Mouse (Mus musculus): ENCODE measurements around the gene Izumo4. TPM values are rescaled to one million over a fixed set of nuclear protein-coding genes. Genes with fewer than 3 reads are reported as not detected.

The Izumo4 gene
- polyA plus RNA-seq, 1 experiment from 2014 or later, result 7.9 TPM

- Histone ChIP-seq H3K27ac (ENCODE audit: low read depth) (peak overlapping the region; percentile 67), H3K36me3 (replicated peaks; ENCODE audit: insufficient read depth, low read length) (no peaks in the 10 kb centered on the region), H3K9me3 (ENCODE audit: low read length) (no peaks in the 10 kb centered on the region), H3K4me2 (ENCODE audit: low read depth, low read length) (peak overlapping the region; percentile 67), H3K4me3 (ENCODE audit: low read depth, low read length) (peak overlapping the region; percentile 18; the same call in 1 of the 2 replicates), H3K4me1 (ENCODE audit: insufficient read depth) (peaks cover 27% of the 10 kb centered on the region), H3K27me3 (ENCODE audit: insufficient read depth, low read length) (no peaks in the 10 kb centered on the region), H3K9ac (replicated peaks) (peak overlapping the region; percentile 23)
- DNase-seq (peak; percentile 53), ATAC-seq (peak; percentile 1; the same call in 1 of the 2 replicates)
- TF ChIP-seq CTCF (IDR thresholded peaks at IDR 0.05; ENCODE audit: low read depth) (peak; percentile 67), EP300 (IDR thresholded peaks at IDR 0.05; ENCODE audit: low read depth) (no peak)
- 3% methylated on average over 16 of the region's 16 CpGs for WGBS (ENCODE audit: insufficient replicate concordance)
Observed at GRCm38 (mm10) chr10:80751188-80751832, 49.3 kb downstream of the Izumo4 start.

GRCm38 (mm10) chr10:80752079-80752625 lies 50.2 kb downstream of the Izumo4 start:
- TF ChIP-seq CTCF (IDR thresholded peaks at IDR 0.05; ENCODE audit: low read depth) (no peak), EP300 (IDR thresholded peaks at IDR 0.05; ENCODE audit: low read depth) (no peak)
- H3K9ac ChIP-seq (replicated peaks), result peak overlapping the region; percentile 23; the same call in 1 of the 2 replicates
- no peaks in the 10 kb centered on the region for H3K27me3 ChIP-seq (ENCODE audit: insufficient read depth, low read length)
- 2% methylated on average over 6 of the region's 6 CpGs for WGBS (ENCODE audit: insufficient replicate concordance)
- H3K36me3 ChIP-seq (replicated peaks; ENCODE audit: insufficient read depth, low read length), result no peaks in the 10 kb centered on the region
- H3K4me2 ChIP-seq (ENCODE audit: low read depth, low read length), result peak overlapping the region; percentile 67
- peaks cover 36% of the 10 kb centered on the region for H3K4me1 ChIP-seq (ENCODE audit: insufficient read depth)
- H3K27ac ChIP-seq (ENCODE audit: low read depth), result peak overlapping the region; percentile 67
- DNase-seq (peak; percentile 92), ATAC-seq (peak; percentile 49)
- peak overlapping the region; percentile 18; the same call in 1 of the 2 replicates for H3K4me3 ChIP-seq (ENCODE audit: low read depth, low read length)
- no peaks in the 10 kb centered on the region for H3K9me3 ChIP-seq (ENCODE audit: low read length)

- TF ChIP-seq EP300 (IDR thresholded peaks at IDR 0.05; ENCODE audit: low read depth), result no peak
- no peak for TF ChIP-seq CTCF (IDR thresholded peaks at IDR 0.05; ENCODE audit: low read depth)
- DNase-seq (peak; percentile 99), ATAC-seq (peak; percentile 91)
- Histone ChIP-seq H3K4me1 (ENCODE audit: insufficient read depth) (peaks cover 54% of the 10 kb centered on the region), H3K27ac (ENCODE audit: low read depth) (peak within 1 kb of the TSS; percentile 91), H3K36me3 (replicated peaks; ENCODE audit: insufficient read depth, low read length) (no peaks in the 10 kb centered on the region), H3K9ac (replicated peaks) (peak within 1 kb of the TSS; percentile 98), H3K27me3 (ENCODE audit: insufficient read depth, low read length) (no peaks in the 10 kb centered on the region), H3K9me3 (ENCODE audit: low read length) (no peaks in the 10 kb centered on the region), H3K4me3 (ENCODE audit: low read depth, low read length) (peak within 1 kb of the TSS; percentile 99), H3K4me2 (ENCODE audit: low read depth, low read length) (peak within 1 kb of the TSS; percentile 91)
- WGBS (ENCODE audit: insufficient replicate concordance), result 2% methylated on average over 27 of the region's 57 CpGs
Observed at GRCm38 (mm10) chr10:80754594-80755290, 52.8 kb downstream of the Izumo4 start, which contains the start of gene Dot1l. TSS of gene Dot1l (plus strand) at chr10:80755206.

Other genes with a start within 250 kb of the Izumo4 start
- gene Onecut3, start 207.3 kb upstream of the Izumo4 start, polyA plus RNA-seq (2015; fragmentation: Nextera tagmentation; extraction: Ambion mirVana), result not detected in 2 replicates
- gene Atp8b3, start 163.1 kb upstream of the Izumo4 start, polyA plus RNA-seq (2015; fragmentation: Nextera tagmentation; extraction: Ambion mirVana), result not detected in 2 replicates
- gene Rexo1, start 140.6 kb upstream of the Izumo4 start, polyA plus RNA-seq (2015; fragmentation: Nextera tagmentation; extraction: Ambion mirVana), result 7.4 and 8.1 TPM in 2 replicates
- gene Klf16, start 124.9 kb upstream of the Izumo4 start, polyA plus RNA-seq (2015; fragmentation: Nextera tagmentation; extraction: Ambion mirVana), result 6.1 and 6.5 TPM in 2 replicates
- 50.2 and 59.3 TPM in 2 replicates for gene Abhd17a, start 111.8 kb upstream of the Izumo4 start, polyA plus RNA-seq (2015; fragmentation: Nextera tagmentation; extraction: Ambion mirVana)
- 27.5 and 29.2 TPM in 2 replicates for gene Scamp4, start 99.3 kb upstream of the Izumo4 start, polyA plus RNA-seq (2015; fragmentation: Nextera tagmentation; extraction: Ambion mirVana)
- 2.1 and 2.6 TPM in 2 replicates for gene Adat3, start 99.3 kb upstream of the Izumo4 start, polyA plus RNA-seq (2015; fragmentation: Nextera tagmentation; extraction: Ambion mirVana)
- gene Gm49322, start 96.2 kb upstream of the Izumo4 start, polyA plus RNA-seq (2015; fragmentation: Nextera tagmentation; extraction: Ambion mirVana), result 0.20 and 0.52 TPM in 2 replicates
- gene Csnk1g2, start 79.3 kb upstream of the Izumo4 start, polyA plus RNA-seq (2015; fragmentation: Nextera tagmentation; extraction: Ambion mirVana), result 41.4 and 45.8 TPM in 2 replicates
- 10.7 and 11.5 TPM in 2 replicates for gene Btbd2, start 45.1 kb upstream of the Izumo4 start, polyA plus RNA-seq (2015; fragmentation: Nextera tagmentation; extraction: Ambion mirVana)
- gene Mknk2, start 24.1 kb upstream of the Izumo4 start, polyA plus RNA-seq (2015; fragmentation: Nextera tagmentation; extraction: Ambion mirVana), result 45.8 and 46.1 TPM in 2 replicates
- gene Mob3a, start 207 bp upstream of the Izumo4 start, polyA plus RNA-seq (2015; fragmentation: Nextera tagmentation; extraction: Ambion mirVana), result 14.7 and 17.3 TPM in 2 replicates
- 16.4 and 19.0 TPM in 2 replicates for gene Ap3d1, start 40.1 kb downstream of the Izumo4 start, polyA plus RNA-seq (2015; fragmentation: Nextera tagmentation; extraction: Ambion mirVana)
- gene Dot1l, start 53.0 kb downstream of the Izumo4 start, polyA plus RNA-seq (2015; fragmentation: Nextera tagmentation; extraction: Ambion mirVana), result 4.6 TPM in 2 replicates
- 20.9 and 22.2 TPM in 2 replicates for gene Sf3a2, start 96.0 kb downstream of the Izumo4 start, polyA plus RNA-seq (2015; fragmentation: Nextera tagmentation; extraction: Ambion mirVana)
- 42.0 and 43.7 TPM in 2 replicates for gene Plekhj1, start 96.4 kb downstream of the Izumo4 start, polyA plus RNA-seq (2015; fragmentation: Nextera tagmentation; extraction: Ambion mirVana)
- 0.06 TPM in 1 of 2 replicates, not detected in the other for gene Amh, start 103.1 kb downstream of the Izumo4 start, polyA plus RNA-seq (2015; fragmentation: Nextera tagmentation; extraction: Ambion mirVana)
- gene Jsrp1, start 111.3 kb downstream of the Izumo4 start, polyA plus RNA-seq (2015; fragmentation: Nextera tagmentation; extraction: Ambion mirVana), result 1.6 TPM in 1 of 2 replicates, not detected in the other
- gene Oaz1, start 124.5 kb downstream of the Izumo4 start, polyA plus RNA-seq (2015; fragmentation: Nextera tagmentation; extraction: Ambion mirVana), result 1,017 and 1,029 TPM in 2 replicates
- gene Lingo3, start 141.9 kb downstream of the Izumo4 start, polyA plus RNA-seq (2015; fragmentation: Nextera tagmentation; extraction: Ambion mirVana), result not detected in 2 replicates
- 104 and 108 TPM in 2 replicates for gene Lsm7, start 153.0 kb downstream of the Izumo4 start, polyA plus RNA-seq (2015; fragmentation: Nextera tagmentation; extraction: Ambion mirVana)
- gene Sppl2b, start 153.1 kb downstream of the Izumo4 start, polyA plus RNA-seq (2015; fragmentation: Nextera tagmentation; extraction: Ambion mirVana), result 27.6 and 27.7 TPM in 2 replicates
- gene Tmprss9, start 169.7 kb downstream of the Izumo4 start, polyA plus RNA-seq (2015; fragmentation: Nextera tagmentation; extraction: Ambion mirVana), result 0.12 TPM in 2 replicates
- 242 and 244 TPM in 2 replicates for gene Timm13, start 198.8 kb downstream of the Izumo4 start, polyA plus RNA-seq (2015; fragmentation: Nextera tagmentation; extraction: Ambion mirVana)
- gene Lmnb2, start 216.1 kb downstream of the Izumo4 start, polyA plus RNA-seq (2015; fragmentation: Nextera tagmentation; extraction: Ambion mirVana), result 5.4 and 6.5 TPM in 2 replicates
- gene Gadd45b, start 227.9 kb downstream of the Izumo4 start, polyA plus RNA-seq (2015; fragmentation: Nextera tagmentation; extraction: Ambion mirVana), result 17.3 and 18.7 TPM in 2 replicates